Mouse (Mus musculus) naive thymus-derived CD4-positive, alpha-beta T cell, adult 2 months (primary cell): ENCODE data around the gene Med26.

Experiments
- DNase-seq: peaks from one replicate; pipeline ENCODE4 v3.0.0-alpha.2; 2011; ENCODE audit warnings: low read depth

Med26 gene

GRCm38 (mm10) chr8:72547802-72548643 lies at the start of gene Med26:
Gene Med26, minus strand, starts transcription at chr8:72548270.
- peak; percentile 98 for DNase-seq

DNA sequence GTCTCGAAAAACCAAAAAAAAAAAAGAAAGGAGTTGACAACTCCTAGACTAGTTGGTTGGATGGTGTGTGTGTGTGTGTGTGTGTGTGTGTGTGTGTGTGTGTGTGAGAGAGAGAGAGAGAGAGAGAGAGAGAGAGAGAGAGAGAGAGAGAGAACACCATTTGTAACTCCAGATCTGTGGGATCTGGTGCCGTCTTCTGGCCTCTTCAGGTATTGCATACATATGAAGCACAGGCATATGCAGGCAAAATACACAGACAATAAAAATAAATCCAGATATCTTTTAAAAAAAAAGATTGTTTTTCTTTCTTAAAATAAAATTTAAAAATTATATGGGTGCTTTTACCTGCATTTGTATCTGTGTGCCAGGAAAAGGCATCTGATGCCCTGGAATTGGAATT lies 42.1 kb upstream of the Med26 start:
- peak; percentile 68 for DNase-seq

DNA sequence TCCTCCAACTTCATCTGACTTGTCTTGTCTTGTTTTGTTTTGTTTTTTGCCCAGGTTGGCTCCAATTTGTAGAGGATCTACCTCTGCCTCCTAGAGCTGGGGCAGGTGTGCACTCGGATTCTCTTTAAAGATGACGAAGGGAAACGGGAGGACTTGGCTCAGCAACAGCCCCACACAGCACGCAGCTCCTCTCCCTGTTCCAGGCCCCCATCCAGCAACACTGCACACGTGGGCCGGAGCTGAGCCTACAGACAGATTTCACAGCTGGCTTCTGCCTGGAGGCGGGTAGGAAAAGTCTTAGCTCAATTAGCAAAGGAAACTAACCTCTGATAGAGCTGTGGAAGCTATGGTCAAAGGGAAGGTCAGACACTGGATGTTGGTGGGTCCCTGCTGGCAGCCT lies 41.2 kb upstream of the Med26 start:
- DNase-seq = no peak

DNA sequence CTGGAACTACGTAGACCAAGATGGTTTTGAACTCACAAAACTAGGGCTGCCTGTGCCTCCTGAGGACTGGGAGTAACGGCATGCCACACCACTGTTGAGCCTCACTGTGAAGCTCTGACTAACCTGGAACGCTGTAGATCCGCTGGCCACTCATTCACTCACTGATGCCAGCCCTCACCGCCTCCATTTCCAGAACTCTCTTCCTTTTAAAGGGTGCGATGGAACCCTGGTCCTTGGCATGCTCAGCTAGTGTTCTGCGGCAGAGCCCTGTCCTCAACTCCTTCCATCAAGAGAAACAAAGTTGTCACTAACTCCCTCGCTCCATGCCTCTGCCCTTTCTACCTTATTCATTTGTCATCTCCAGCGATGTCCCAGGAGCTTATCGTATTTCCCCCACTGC lies 40.8 kb upstream of the Med26 start:
- DNase-seq = no peak

DNA sequence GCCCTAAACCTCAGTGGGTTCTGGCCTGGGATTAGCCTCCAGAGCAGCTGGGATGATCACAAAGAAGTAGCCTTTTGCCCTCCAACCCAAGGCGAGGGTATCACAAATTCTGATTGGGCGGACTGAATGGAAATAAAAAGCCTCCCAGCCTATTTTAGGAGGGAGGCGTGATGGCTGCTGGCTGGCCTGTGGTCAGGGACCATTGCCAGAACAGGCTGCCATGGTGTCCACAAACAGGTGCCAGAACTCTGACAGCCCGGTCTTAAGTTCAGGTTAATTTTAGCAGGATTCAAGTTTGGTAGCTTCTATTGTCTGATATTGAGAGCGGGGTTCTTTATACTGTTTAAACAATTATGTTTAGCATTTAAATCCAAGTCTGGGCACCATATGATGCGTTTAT lies 39.7 kb upstream of the Med26 start:
- no peak for DNase-seq

DNA sequence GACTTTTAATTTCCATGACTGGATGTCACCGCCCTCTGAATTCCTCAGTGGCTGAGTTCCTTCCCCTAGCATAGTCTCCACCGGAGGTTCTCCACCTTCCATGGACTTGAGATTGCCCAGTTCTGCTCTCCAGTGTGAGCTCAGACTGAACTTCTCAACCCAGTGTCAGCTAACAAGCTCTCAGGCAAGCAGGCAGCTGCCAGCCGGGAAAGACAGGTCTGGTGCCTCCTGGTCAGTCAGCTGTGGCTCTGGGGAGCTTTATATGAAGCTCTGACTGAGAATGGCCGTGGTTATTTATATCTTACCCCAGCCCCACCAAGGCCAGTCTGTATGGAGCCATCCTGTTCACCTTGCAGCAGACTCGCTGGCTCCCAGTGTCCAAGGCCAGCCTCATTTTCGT lies 36.3 kb upstream of the Med26 start:
- no peak for DNase-seq

GRCm38 (mm10) chr8:72583056-72583771 lies 35.1 kb upstream of the Med26 start:
- DNase-seq = no peak

GRCm38 (mm10) chr8:72579374-72579773 lies 31.3 kb upstream of the Med26 start:
- no peak for DNase-seq

DNA sequence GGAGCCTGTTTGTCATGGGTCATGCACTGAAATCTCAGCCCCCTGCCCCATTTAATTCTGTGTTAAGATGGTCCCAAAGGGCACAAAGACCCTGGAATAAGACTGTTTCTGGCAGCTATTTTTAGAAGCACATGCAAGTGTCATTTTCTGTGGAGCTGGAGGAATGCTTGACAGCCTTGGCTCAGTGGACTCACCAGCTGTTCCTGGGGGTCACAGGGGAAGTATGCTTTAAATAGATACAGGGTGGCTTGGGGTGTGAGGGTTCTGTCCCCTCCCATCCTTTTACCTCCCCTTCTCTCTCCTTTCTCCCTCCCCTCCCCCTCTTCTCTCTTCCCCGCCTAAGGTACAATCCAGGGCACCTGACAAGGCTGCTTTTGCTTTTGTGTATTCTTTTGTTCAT lies 29.9 kb upstream of the Med26 start:
- no peak for DNase-seq

- DNase-seq = no peak
Observed at GRCm38 (mm10) chr8:72577266-72577665, 29.2 kb upstream of the Med26 start.

DNA sequence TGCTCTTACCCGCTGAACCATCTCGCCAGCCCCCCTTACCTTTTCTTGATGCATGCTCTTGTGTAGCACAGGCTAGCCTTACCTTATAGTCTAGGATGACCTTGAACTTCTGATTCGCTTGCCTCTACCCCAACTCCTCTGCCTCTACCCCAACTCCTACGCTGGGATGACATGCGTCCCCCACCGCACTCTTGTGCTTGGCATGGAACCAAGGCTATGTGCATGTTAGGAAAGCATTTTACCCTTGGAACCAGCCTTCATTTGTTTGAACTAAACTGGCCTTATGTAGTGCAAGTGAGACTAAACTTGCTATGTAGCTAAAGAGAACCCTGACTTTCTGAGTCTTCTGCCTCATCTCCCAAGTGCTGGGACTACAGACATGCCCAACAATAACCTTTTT lies 27.8 kb upstream of the Med26 start:
- DNase-seq = no peak

- no peak for DNase-seq
Observed at GRCm38 (mm10) chr8:72573450-72573849, 25.4 kb upstream of the Med26 start.

- DNase-seq = no peak
Observed at GRCm38 (mm10) chr8:72572507-72572906, 24.4 kb upstream of the Med26 start.

GRCm38 (mm10) chr8:72571611-72572473 lies 23.8 kb upstream of the Med26 start, which contains the start of gene Tmem38a:
Gene Tmem38a, plus strand, starts transcription at chr8:72572055.
- DNase-seq = peak; percentile 78

- DNase-seq = peak; percentile 99
Observed at GRCm38 (mm10) chr8:72570633-72571610, 22.9 kb upstream of the Med26 start, which contains the start of gene Smim7. Gene Smim7, minus strand, starts transcription at chr8:72571088.

DNA sequence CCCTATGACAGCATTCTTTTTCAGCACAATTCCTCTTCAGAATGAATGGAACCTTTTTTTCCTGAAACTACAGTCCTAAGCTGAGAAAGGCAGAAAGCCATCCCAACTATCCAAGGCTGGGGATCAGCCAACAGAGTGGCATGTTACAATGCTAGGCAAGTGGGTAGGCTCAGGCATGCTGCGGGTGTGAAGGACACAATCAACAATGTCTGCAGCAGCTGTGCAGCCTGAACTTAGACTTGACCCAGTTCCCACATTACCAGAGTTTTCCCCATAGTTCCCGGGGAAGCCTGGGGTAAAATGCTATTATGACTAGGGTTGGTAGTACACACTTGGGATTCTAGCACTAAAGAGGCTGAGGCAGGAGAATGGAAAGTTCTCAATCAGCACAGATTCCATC lies 17.9 kb upstream of the Med26 start:
- no peak for DNase-seq

- DNase-seq = no peak
Observed at GRCm38 (mm10) chr8:72561111-72561689, 13.1 kb upstream of the Med26 start.

GRCm38 (mm10) chr8:72555770-72556169 lies 7.7 kb upstream of the Med26 start:
- no peak for DNase-seq

DNA sequence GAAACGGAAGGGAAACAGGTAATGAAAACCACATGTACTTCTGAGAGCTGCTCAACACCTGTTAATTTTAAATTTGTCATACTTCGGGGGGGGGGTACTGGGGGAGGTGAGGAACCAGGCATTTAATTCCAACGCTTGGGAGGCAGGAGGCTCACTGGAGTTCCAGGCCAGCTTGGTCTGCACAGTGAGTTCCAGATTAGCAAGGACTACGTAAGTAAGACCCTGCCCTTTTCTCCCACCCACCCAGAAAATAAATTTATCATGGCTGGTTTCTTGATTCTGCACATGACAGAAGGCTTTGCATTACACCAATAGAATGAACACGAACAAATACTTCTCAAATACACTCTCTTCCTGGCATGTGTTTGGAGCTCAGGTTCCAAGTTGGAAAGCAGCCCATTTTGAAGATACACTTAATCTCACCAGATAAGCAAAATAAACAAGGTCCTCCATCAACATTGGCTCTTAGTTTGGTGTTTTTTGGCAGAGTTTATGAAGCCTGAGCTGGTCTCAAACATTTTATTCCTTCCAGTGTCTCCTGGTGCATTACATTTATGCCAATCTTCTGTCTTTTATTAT lies 1.3 kb upstream of the Med26 start:
- DNase-seq = no peak

DNA sequence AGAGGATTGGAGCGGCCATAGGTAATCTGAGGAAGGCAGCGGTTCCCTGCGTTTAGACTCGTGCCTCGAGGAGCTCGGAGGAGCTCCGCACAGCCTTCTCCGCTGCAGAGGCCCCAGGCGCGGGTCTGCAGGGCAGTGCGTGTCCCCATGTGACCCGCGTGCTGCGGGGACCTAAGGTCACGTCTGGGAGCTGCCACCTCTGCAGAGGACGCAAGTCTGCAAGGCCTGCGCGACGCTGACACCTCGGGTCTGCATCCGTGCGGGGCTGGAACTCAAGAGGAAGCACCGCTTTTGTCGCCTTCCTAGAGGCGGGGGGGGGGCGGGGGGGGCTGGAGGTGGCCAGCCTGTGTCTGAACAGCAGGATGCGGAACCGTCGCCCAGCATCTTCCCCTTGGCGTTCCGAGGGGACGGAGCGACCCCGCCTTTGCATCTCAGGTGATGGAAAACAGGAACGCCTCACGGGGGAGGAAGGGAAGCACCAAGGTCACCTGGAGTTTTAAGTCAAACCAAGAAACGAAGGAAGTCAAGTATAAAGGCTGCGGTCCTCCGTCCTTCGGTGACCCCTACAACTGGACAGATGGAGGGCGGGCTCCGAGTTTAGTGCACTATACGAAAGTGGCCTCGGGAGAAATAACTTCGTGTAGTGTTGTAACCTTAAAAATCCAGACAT lies 709 bp upstream of the Med26 start:
- no peak for DNase-seq
